Mouse (Mus musculus) erythroblast, adult 5-6 weeks (primary cell): ENCODE results near the gene Vps4a. TPM values are rescaled to one million over a fixed set of nuclear protein-coding genes. Genes with fewer than 3 reads are reported as not detected.
A peak's percentile ranks its signal among the peaks of the same experiment; 100 is the strongest.

Source experiments
- ATAC-seq: replicated peaks from 2 replicates; pipeline ENCODE4 v1.8.0; 2016; ENCODE audit warnings: moderate number of reproducible peaks, mild to moderate bottlenecking, moderate TSS enrichment, inconsistent platforms; ENCODE audit not compliant: poor library complexity, low FRiP score, severe bottlenecking
- total RNA-seq, 2 experiments: library from RNA; stranded (forward) in 1 of 2; stranded (reverse) in 1 of 2; fragments of 150-400 nt in 1 of 2; fragments of 200-764, 138-1000 nt in 1 of 2; gene quantifications; 2 replicates each; pipeline versions ENCODE4 v1.2.3 to v1.2.4; 2015 to 2017; ENCODE audit warnings: low replicate concordance in 2 of 2

The Vps4a gene
- total RNA-seq, 2 experiments from 2014 or later, result 9.1 to 10.2 TPM

DNA sequence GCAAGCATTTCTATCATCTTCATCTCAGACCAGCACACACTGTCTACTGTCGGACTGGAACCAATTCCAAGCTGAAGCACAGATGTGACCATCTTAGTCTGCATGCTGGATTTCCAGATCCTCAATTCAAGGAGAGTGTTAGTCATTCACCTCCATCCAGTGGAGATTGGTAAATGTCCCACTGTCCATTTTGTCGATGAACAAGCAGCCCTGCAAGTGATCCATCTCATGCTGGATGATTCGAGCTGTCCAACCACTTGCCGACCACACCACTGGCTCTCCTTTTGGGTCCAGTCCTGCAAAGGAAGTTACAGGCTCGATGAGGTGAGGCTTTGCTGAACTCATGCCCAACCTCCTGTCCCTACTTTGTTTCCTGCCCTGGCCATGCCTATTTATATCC is 16.0 kb downstream of the Vps4a start:
- no peak for ATAC-seq

DNA sequence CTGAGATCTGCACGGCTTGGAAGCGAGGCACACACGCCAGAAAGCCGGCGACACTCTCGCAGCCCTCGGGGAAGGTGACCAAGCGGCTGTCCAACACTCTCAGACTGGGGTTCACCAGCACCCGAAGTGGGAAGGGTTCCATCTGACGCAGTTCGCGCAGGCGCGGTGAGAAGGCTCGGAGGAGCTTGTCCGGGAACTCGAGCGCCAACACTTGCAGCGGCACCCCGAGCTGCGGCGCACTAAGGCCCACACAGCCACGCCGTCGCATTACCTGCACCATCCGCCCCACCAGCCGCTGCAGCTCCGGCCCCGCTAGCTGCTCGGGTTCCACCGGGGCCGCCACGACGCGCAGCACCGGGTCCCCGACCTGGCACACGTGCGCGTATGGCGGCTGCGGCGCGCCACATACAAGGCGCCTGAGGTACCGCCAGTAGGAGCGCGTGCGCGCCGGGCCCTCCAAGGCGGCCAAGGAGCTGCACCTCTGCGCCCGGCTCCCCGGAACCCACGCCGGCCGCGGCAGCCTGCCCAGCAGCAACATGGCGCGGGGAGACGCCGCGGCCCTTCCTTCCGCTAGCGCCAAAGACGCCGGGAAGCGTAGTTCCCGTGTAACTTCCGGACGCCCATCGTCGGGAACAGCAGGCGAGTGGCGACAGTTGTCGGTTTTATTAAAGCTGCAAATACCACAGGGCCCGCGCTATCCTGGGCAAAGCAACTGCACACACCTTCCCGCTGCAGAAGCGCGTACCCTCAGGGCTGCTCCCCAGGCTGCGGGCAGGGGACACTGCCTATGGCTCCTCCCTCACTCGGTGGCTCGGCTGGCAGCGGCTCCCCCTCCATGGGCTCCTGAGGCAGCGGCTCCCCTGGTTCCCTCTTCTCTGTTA is 17.3 kb downstream of the Vps4a start, which contains the start of gene Pdf:
Gene Pdf (minus strand): TSS at position 554 of the 881 bp plus-strand sequence.
- peak; percentile 55 for ATAC-seq

DNA sequence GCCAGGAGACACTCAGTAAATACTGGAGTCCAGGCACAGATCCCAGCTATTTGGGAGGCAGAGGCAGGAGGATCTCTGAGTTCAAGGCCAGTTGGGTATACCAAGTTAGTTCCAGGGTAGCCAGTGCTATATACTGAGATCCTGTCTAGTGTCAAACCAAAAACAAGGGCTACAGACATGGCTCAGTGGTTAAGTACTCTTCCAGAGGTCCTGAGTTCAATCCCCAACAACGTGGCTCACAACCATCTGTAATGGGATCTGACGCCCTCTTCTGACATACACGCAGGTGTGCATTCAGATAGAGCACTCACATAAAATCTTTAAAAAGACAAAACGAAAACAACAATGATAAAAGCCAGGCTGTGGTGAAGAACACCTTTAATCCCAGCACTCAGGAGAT is 18.5 kb downstream of the Vps4a start:
- no peak for ATAC-seq

DNA sequence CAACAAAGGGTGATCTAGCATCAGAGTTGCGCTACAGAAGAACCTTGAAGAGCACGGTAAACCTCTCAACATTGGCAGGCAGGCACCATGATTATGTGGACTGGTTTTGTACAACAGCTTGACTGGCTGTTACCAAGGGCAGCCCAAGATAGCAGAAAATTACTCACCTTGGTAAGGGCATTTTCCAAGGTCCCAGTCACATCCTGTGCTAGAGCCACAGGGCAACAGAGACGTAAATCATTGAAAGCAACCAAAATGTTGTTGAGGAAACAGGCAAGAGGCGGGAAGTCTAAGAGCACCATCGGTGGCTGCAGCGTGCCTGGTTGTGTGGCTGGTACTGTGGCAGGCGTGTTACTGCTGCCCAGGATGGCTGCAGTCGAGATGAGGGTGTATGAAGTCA is 21.0 kb downstream of the Vps4a start:
- no peak for ATAC-seq

DNA sequence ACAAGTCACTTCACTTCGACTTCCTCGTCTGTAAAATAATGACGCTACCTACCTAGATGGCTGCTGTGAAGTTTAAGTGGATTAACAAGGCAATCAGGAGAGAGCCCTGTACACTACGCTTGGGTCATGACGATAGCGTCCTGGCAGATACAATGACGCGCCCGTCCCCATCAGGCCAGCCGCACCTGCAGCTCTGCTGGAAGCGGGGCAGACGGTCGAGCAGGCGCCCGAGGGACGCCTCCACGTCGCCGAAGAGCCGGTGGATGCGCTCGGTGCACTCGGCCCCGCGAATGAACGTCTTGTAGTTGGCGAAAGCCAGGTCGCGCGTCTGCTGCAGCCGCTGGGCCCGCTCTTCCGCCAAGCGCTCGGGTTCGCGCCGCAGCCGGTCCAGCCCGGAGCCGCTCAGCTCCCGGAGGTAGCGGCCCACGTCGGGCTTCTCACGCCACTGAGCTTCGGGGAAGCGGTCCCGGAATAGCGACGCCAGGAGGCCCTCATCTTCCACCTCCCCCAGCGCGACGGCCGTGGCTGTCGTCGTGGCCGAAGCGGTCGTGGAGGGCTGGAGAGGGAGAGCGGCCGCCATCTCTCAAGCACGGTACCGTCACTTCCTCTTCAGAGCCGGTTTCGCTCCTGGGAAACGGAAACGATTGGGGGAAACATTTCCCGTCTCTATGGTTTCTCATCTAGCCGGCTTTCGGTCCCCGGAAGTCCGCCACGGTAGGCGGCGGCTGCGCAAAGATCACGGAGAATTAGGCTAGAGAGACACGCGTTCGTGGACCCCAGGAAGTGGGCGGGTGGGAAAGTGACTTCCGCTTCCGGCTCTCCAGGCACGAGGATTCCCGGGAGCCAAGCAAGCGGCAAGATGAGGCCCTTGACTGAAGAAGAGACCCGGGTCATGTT is 25.3 kb downstream of the Vps4a start, which contains the start of the genes Cog8 and Nip7:
Gene Cog8 (minus strand): TSS at position 614 of the 897 bp plus-strand sequence.
Gene Nip7 (plus strand): TSS at position 802 of the 897 bp plus-strand sequence.
- ATAC-seq, result peak; percentile 97

DNA sequence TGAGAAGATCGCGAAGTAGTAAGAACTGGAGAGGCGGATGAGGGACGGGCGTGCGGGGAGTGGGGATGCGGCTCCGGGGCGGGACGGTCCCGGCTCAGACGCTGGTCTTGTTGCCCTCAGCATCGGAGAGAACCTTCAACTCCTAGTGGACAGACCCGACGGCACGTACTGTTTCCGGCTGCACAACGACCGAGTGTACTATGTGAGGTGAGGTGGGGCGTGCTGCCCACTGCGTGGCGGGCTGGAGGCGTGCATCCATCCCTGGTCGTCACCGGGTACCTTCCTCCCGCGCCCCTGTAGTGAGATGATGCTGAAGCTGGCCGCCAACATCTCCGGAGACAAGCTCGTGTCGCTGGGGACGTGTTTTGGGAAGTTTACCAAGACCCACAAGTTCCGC is 25.9 kb downstream of the Vps4a start:
- ATAC-seq, result peak; percentile 50

DNA sequence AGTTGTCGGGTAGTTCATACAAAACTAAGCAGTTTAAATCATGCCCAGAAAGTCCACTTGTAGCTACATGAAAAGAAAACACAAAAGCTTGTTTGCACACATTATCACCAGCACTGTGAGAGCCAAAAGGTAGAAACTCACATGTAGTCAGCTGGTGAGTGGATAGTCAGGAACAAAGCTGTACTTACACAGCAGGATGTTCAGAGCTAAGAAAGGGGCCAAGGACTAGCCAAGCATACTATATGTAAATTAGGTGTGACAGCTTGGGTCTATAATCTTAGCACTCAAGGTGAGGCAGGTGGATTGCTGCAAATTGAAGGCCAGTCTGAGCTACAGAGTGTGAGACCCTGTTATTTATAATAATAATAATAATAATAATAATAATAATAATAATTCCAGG is 31.6 kb downstream of the Vps4a start:
- ATAC-seq, result no peak

DNA sequence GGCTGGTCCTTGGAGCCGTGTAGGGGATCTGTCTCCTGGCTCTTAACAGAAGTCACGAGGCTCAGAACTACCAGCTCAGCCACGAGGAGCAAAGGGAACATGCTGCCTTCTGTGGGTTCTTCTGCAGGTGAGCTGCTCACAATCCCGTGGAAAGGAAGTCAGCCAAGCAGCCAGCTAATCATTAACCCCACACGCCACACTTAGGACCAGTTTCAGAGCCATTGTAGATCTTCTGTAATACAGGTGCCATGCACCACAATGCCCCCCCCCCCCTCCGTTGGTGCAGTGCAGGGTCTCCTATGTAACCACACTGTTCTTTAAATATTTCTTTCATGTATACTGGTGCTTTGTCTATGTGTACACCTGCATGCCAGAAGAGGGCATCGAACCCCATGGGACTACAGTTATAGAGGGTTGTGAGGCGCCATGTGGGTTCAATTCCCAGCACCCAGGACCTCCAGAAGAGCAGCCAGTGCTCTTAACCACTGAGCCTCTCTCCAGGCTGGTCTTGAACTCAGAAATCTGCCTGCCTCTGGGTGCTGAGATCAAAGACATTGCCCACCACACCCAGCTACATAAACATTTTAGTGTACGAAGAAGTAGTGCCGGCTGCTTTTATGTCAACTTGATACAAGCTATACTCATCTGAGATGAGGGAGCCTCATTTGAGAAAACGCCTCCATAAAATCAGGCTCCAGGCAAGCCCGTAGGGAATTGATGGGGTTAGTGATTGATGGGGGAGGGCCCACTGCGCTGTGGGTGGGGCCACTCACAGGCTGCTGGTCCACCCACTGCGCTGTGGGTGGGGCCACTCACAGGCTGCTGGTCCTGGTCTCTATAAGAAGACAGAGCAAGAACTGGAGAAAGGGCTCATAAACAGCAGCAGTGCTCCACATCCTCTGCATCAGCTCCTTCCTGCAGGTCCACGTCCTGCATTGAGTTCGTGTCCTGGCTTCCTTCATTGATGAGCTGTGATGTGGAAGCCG is 34.8 kb downstream of the Vps4a start, which contains the start of gene Tmed6:
Gene Tmed6 (minus strand): TSS at position 134 of the 986 bp plus-strand sequence.
- ATAC-seq, result peak; percentile 76

DNA sequence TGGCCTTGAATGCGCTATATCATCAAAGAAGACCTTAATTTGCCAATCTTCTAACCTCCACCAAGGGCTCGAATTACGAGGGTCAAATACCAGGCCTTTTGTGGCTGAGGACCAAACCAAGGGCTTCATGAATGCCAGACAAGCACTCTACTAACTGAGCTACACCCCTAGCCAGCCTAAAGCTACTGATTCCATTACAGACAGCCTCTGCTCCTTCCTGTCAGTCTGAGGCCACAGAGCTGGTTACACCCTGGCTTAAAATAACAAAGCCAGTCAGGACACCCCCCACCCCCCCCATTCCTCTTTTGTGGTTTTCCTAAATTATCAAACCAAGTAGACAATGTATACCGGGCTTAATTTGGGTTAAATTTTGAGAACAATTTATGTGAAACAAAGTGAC is 42.7 kb downstream of the Vps4a start:
- ATAC-seq, result no peak

DNA sequence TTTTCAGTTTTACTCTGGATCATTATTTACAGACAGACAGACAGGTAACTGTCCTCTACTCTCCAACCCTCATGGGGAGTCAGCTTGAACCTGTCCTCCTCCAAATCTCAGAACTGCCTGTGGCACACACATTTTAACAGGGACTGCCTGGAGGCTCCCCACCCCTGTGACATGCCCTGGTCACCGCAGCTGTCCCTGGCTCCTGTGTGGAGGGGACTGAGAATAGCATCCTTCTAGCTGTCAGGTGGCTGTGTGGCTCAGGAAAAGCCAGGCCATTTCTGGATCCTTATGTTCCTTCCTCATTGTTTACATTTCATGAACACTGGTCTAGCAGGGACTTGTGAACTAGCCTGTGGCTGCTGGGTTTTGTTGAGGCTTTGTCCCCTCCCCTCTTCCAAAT is 43.1 kb downstream of the Vps4a start:
- ATAC-seq, result no peak

DNA sequence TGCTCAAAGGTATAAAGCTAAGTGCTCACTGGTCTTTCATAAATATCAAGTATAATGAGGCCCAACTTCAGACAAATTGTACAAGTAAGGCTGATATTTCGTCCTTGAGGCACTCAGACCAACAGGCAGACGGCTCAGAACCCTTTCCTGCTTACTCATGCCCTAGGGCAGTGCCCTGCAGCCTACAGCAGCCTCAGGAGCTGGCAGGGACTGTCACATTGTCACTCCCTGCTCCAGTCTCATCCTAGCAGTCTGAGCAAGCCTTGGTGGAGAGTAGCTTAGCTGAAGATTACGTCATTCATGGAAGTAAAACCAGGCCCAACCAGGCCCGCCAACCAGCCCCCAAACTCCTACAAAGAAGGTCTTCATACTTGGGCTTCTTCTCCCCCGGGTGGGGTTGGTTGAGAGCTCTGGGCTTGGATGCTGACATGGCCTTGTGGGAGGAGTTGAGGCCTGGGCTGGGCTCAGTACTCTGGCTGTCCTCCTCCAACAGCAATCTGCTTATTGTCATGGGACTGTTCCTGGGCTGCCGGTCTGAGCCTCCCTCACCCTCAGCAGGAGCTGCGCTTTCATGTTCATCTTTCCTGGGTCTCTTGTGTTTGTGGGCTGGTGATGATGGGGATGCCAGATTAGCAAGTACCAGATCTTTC is 45.3 kb downstream of the Vps4a start:
- ATAC-seq, result no peak

DNA sequence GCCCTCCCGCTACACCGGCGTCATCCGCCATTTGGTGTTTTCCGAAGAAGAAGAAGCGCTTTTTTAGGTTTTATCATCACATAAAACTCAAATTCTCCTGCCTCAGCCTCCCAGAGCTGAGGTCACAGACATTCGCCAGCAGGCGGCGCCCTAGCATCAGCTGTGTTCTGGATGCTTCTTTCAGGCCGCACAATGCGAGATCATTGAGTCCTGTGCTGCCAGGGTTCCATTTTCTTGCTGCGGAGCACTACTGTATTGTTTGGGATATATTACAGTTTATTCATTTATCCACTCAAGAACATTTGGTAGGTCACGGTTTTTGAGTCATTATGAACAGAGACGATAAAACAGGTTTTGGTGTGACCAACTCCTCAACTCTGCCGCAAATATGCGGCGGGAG is 54.3 kb downstream of the Vps4a start:
- no peak for ATAC-seq

DNA sequence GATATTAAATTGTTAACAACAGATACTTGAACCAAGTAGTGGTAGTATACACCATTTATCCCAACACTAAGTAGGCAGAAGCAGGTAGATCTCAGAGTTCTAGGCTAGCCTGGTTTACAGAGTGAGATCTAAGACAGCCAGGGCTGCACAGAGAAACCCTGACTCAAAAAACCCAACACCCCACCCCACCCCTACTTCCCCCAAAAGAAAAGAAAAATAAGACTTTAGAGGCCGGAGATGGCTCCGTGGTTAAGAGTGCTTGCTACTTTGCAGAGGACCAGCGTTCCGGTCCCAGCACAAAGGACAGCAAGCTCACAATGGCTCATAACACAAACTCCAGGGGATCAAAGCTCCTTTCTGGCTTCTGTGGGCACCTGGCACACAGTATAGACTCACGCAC is 55.0 kb downstream of the Vps4a start:
- no peak for ATAC-seq

DNA sequence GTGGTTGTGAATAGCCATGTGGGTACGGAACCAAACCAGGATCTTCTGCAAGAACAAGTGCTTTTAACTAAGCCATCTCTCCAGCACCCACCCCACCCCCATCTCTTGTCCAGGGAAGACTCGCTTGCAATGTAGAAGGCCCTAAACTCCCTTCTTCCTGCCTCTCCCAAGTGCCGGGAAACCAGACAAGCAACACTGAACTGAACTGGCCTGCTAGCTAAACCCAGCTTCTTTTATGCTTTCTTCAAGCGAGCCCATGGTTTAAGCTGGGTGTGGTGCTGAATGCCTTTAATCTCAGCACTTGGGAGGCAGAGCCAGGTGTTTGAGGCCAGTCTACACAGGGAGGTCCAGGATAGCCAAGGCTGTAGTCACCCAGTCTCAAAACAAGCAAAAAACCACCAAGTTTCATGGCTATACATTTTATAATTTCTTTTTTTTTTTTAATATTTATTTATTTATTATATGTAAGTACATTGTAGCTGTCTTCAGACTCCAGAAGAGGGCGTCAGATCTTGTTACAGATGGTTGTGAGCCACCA is 57.6 kb downstream of the Vps4a start:
- no peak for ATAC-seq

DNA sequence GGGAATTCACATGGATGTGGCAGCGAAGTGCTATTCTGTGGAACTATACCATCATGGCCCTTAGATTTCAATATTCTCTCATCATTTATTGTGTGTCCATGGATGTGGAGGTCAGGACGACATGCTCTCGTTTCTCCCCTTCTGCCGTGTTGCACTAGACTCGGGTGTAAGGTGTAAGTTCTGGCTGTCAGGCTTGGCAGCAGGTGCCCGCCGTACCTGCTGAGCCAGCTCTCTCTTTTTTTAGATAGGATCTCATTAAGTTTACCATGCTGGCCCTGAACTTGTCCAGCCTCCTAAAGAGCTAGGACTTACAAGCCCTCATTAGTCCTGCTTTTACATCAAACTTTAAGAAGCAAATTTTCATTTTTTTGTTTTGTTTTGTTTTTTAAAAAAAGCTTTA is 59.5 kb downstream of the Vps4a start:
- ATAC-seq, result no peak
